Mouse (Mus musculus) E14TG2a.4 (cell line): ENCODE results near the gene Psmc3ip.
A peak's percentile ranks its signal among the peaks of the same experiment; 100 is the strongest.

Experiments used
- H3K27me3 ChIP-seq: 2 replicates; pipeline ENCODE4 v1.6.1; 2014; ENCODE audit warnings: low read length, control low read depth; ENCODE audit not compliant: insufficient read depth
- H3K36me3 ChIP-seq: 2 replicates; pipeline ENCODE4 v1.6.1; 2014; ENCODE audit warnings: low read length, control low read depth; ENCODE audit not compliant: insufficient read depth
- H3K4me1 ChIP-seq: replicated peaks from 2 replicates; pipeline ENCODE4 v1.6.1; 2014; ENCODE audit warnings: low read depth, low read length, control low read depth
- H3K4me3 ChIP-seq: replicated peaks from 2 replicates; pipeline ENCODE4 v1.5.1; 2014; ENCODE audit warnings: mild to moderate bottlenecking, low read length
- H3K9me3 ChIP-seq: 2 replicates; pipeline ENCODE4 v1.6.1; 2014; ENCODE audit warnings: low read length, control low read depth
- CTCF ChIP-seq: conservative IDR thresholded peaks from 2 replicates; pipeline ENCODE4 v1.5.1; 2014; ENCODE audit warnings: low read length
- NANOG ChIP-seq: IDR thresholded peaks from 2 replicates; pipeline ENCODE4 v1.6.1; 2014; ENCODE audit warnings: borderline replicate concordance, low read length, mixed read lengths
- POU5F1 ChIP-seq: IDR thresholded peaks from 2 replicates; pipeline ENCODE4 v1.6.1; 2014; ENCODE audit warnings: low read length, borderline replicate concordance

The Psmc3ip gene

GRCm38 (mm10) chr11:101103011-101103410 is 7.8 kb upstream of the Psmc3ip start:
- Histone ChIP-seq H3K9me3 (no peaks in the 10 kb centered on the region), H3K4me3 (no peak overlapping the region), H3K27me3 (no peaks in the 10 kb centered on the region), H3K36me3 (peaks cover 86% of the 10 kb centered on the region), H3K4me1 (0 out of 2 replicates have a peak, but pooled peaks cover 4% of the 10 kb centered on the region)
- TF ChIP-seq CTCF (no peak), NANOG (no peak), POU5F1 (no peak)

GRCm38 (mm10) chr11:101098231-101098630 is 3.0 kb upstream of the Psmc3ip start:
- no peaks in the 10 kb centered on the region for H3K27me3 ChIP-seq
- H3K36me3 ChIP-seq = peaks cover 78% of the 10 kb centered on the region
- H3K9me3 ChIP-seq = no peaks in the 10 kb centered on the region
- no peak overlapping the region for H3K4me3 ChIP-seq
- peaks cover 25% of the 10 kb centered on the region for H3K4me1 ChIP-seq
- TF ChIP-seq CTCF (no peak), POU5F1 (no peak), NANOG (no peak)

- Histone ChIP-seq H3K36me3 (peaks cover 79% of the 10 kb centered on the region), H3K4me1 (peaks cover 33% of the 10 kb centered on the region), H3K4me3 (peak overlapping the region; percentile 94), H3K9me3 (no peaks in the 10 kb centered on the region), H3K27me3 (no peaks in the 10 kb centered on the region)
- TF ChIP-seq CTCF (no peak), NANOG (no peak), POU5F1 (no peak)
Measured at GRCm38 (mm10) chr11:101094930-101095313, 314 bp downstream of the Psmc3ip start.

GRCm38 (mm10) chr11:101089931-101090330 is 5.3 kb downstream of the Psmc3ip start:
- Histone ChIP-seq H3K36me3 (peaks cover 78% of the 10 kb centered on the region), H3K4me3 (no peak overlapping the region), H3K4me1 (peaks cover 63% of the 10 kb centered on the region), H3K27me3 (no peaks in the 10 kb centered on the region), H3K9me3 (no peaks in the 10 kb centered on the region)
- TF ChIP-seq POU5F1 = no peak
- no peak for TF ChIP-seq CTCF
- TF ChIP-seq NANOG = no peak

- peaks cover 75% of the 10 kb centered on the region for H3K36me3 ChIP-seq
- H3K9me3 ChIP-seq = no peaks in the 10 kb centered on the region
- H3K4me3 ChIP-seq = peak overlapping the region; percentile 90
- no peak for TF ChIP-seq POU5F1
- TF ChIP-seq NANOG = no peak
- TF ChIP-seq CTCF = no peak
- H3K4me1 ChIP-seq = peaks cover 62% of the 10 kb centered on the region
- no peaks in the 10 kb centered on the region for H3K27me3 ChIP-seq
Measured at GRCm38 (mm10) chr11:101087682-101088055, 7.6 kb downstream of the Psmc3ip start.

- Histone ChIP-seq H3K9me3 (no peaks in the 10 kb centered on the region), H3K27me3 (peaks cover 2% of the 10 kb centered on the region), H3K4me3 (peak within 1 kb of the TSS; percentile 90), H3K36me3 (peaks cover 69% of the 10 kb centered on the region), H3K4me1 (peaks cover 60% of the 10 kb centered on the region)
- TF ChIP-seq CTCF (no peak), NANOG (peak; percentile 42; the same call in 1 of the 2 replicates)
Measured at GRCm38 (mm10) chr11:101086756-101087681, 8.2 kb downstream of the Psmc3ip start, which contains the start of gene Mlx. TSS of gene Mlx (plus strand) at chr11:101087277.

- no peaks in the 10 kb centered on the region for H3K9me3 ChIP-seq
- peak overlapping the region; percentile 90 for H3K4me3 ChIP-seq
- peaks cover 9% of the 10 kb centered on the region for H3K27me3 ChIP-seq
- H3K4me1 ChIP-seq = peaks cover 66% of the 10 kb centered on the region
- TF ChIP-seq CTCF = no peak
- no peak for TF ChIP-seq NANOG
- TF ChIP-seq POU5F1 = no peak
- H3K36me3 ChIP-seq = peaks cover 61% of the 10 kb centered on the region
Measured at GRCm38 (mm10) chr11:101086323-101086674, 8.9 kb downstream of the Psmc3ip start.

GRCm38 (mm10) chr11:101085617-101086322 is 9.5 kb downstream of the Psmc3ip start:
- no peak for TF ChIP-seq POU5F1
- no peak for TF ChIP-seq NANOG
- TF ChIP-seq CTCF = no peak
- no peaks in the 10 kb centered on the region for H3K9me3 ChIP-seq
- peaks cover 14% of the 10 kb centered on the region for H3K27me3 ChIP-seq
- peak overlapping the region; percentile 90 for H3K4me3 ChIP-seq
- H3K4me1 ChIP-seq = peaks cover 66% of the 10 kb centered on the region
- peaks cover 56% of the 10 kb centered on the region for H3K36me3 ChIP-seq
